Mouse (Mus musculus) activated CD4-positive, CD25-positive, alpha-beta regulatory T cell, adult 4 months (primary cell): ENCODE measurements around the gene Zfp277. TPM values are rescaled to one million over a fixed set of nuclear protein-coding genes. Genes with fewer than 3 reads are reported as not detected.

Source experiments
- ATAC-seq: one replicate; pipeline ENCODE4 v1.8.0; 2017
- polyA plus RNA-seq, 2 experiments: library from polyadenylated mRNA; unstranded; fragments of 100-300 nt; shearing (Covaris generic); gene quantifications; one replicate each; pipeline ENCODE4 v1.2.1; 2017

The Zfp277 gene
- polyA plus RNA-seq, result 10 to 100 TPM; 41.4 to 43.7 TPM

- peak; percentile 94 for ATAC-seq
Measured at GRCm38 (mm10) chr12:40445648-40446449, at the start of gene Zfp277, which contains the start of gene Dock4. Zfp277 (minus strand) TSS chr12:40445902. Dock4 (plus strand) TSS chr12:40445952.

- no peak for ATAC-seq
Measured at GRCm38 (mm10) chr12:40486047-40486837, 40.5 kb upstream of the Zfp277 start.

GRCm38 (mm10) chr12:40485210-40485609 lies 39.5 kb upstream of the Zfp277 start:
- no peak for ATAC-seq

- no peak for ATAC-seq
Measured at GRCm38 (mm10) chr12:40484224-40484623, 38.5 kb upstream of the Zfp277 start.

DNA sequence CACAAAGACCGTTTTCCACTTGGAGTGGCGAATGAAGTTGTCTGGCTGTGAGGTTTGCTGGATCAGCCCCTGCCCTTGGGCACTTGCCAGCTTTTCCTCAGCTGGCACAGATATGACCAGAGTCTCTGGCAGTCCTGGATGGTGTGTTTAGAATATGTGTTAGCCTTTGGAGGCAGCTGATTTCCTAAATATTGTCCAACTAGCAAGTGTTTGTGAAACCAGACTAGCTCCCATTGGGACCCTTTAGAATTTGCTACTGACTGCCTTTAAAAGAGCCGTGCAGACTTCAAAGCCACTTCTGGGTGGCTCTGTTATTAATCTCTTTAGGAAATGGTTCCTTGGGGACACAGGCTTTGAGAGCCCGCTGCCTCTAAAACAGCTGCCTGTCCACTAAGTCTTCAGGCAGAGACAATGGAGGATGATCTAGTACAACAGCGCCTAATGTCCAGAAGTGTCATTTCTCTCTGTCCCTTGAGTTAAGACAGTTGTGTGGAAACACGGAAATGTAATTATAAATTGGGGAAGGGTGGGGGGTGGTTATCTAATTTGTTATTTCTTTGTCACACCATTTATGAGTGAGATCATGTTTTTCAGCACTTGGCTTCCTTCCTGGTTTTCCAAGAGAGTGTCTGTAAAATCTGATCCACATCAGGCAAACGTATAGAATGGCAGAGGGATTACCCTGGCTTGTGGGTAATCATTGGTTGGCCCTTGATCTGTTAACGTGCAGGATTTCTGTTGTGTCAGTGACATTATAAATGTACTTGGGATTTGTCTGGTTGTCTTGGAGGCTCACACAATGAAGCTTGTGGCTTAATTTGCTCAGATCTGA lies 32.1 kb upstream of the Zfp277 start:
- ATAC-seq, result no peak

- no peak for ATAC-seq
Measured at GRCm38 (mm10) chr12:40473709-40474108, 28.0 kb upstream of the Zfp277 start.

- no peak for ATAC-seq
Measured at GRCm38 (mm10) chr12:40471649-40472399, 26.1 kb upstream of the Zfp277 start.

GRCm38 (mm10) chr12:40469009-40469408 lies 23.3 kb upstream of the Zfp277 start:
- no peak for ATAC-seq

DNA sequence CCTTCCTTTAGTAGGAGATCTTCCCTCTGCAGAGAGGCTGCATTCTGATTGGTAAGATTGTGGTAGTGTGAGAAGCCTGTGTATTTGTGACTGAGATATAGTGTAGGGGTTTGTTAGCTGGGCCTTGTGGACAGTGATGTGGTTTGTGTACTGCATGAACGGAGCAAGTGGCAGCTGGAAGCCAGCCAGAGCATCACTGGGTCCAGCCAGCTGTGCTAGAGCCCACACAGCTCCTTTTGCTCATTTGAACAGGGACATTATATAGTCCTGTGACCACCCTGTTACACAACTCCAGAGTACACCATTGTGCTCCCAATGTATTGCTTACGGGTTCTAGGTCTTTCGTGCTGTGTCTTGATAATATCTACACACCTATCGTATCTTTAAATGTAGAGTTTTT lies 22.5 kb upstream of the Zfp277 start:
- ATAC-seq, result no peak

- ATAC-seq, result no peak
Measured at GRCm38 (mm10) chr12:40464282-40464681, 18.6 kb upstream of the Zfp277 start.

DNA sequence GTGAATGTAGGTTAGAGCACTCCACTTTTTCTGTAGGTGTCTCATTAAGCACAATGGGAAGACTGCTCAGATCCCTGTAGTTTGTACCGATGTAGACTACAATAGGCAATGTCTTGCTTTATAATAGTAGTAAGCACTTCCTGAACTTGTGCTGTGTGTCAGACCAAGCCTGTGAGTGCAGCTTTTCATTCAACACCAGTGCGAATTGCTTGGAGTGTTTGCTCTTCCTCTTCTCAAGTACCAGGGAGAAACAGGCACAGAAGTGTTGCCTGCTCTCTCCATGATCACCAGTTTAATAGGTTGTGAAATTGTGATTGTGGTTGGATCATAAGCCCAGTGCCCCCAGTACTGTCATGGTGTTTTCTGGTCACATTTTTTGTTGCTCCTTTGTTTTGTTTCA lies 18.1 kb upstream of the Zfp277 start:
- ATAC-seq, result no peak

- ATAC-seq, result no peak
Measured at GRCm38 (mm10) chr12:40462693-40463235, 17.1 kb upstream of the Zfp277 start.

DNA sequence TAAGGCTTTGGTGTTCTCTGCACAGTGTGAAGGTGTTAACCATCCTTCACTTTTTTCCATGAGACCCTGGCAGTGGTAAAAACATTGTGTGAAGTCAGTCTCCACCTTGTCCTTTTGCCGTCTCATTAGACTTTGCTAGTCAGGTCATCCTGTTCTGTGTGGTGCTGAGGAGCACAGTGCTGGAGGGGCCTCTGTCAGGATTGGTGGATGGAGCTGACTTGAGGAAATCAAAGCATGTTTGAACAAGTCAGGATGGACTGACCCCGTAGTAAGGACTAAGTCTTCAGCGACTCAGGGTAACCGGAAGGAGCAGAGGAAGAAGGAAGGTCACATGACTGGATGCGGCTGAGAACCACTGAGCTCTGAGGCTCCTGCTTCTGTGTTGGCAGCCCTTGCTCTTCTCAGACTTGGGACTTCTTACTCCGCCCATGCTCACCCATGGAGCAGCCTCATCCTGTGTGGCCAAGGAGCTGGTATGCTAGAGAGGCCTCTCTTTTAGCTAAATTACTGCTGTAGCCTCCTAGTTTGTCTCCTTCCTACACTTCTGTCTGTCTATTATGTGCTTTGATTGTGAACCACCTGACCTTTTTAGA lies 14.1 kb upstream of the Zfp277 start:
- no peak for ATAC-seq

- ATAC-seq, result no peak
Measured at GRCm38 (mm10) chr12:40458977-40459376, 13.3 kb upstream of the Zfp277 start.

GRCm38 (mm10) chr12:40456517-40456916 lies 10.8 kb upstream of the Zfp277 start:
- no peak for ATAC-seq

DNA sequence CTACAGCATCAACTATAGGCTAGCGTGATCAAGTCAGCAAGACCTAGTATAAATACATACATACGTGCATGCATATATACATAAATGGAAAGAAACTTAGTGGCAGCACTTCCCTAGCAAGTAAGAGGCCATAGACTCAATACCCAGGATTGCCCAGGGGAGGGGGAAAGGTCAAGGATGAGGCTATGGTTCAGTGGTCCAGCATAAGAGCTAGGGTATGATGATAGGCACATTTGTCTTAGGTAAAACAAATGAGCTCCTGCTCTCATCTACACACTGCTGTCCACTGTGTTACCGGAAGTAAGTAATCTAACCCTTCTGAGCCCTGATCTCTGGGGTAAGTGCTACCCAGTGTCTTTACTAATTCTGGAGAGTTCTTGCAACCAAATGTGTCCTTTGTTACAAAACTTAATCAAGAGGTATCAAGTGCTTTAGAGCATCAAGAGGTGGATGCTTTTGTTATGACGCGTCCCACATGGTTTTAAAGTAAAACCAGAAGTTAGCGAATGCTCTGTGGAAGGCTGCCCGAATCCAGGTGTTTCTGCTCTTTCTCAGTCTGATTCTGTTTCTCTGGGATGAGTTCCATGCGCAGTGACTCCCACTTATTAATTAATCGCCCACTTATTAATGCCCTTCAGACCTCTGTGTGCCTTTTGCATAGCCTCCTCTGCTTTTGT lies 3.6 kb upstream of the Zfp277 start:
- no peak for ATAC-seq

- no peak for ATAC-seq
Measured at GRCm38 (mm10) chr12:40447561-40448355, 2.1 kb upstream of the Zfp277 start.

DNA sequence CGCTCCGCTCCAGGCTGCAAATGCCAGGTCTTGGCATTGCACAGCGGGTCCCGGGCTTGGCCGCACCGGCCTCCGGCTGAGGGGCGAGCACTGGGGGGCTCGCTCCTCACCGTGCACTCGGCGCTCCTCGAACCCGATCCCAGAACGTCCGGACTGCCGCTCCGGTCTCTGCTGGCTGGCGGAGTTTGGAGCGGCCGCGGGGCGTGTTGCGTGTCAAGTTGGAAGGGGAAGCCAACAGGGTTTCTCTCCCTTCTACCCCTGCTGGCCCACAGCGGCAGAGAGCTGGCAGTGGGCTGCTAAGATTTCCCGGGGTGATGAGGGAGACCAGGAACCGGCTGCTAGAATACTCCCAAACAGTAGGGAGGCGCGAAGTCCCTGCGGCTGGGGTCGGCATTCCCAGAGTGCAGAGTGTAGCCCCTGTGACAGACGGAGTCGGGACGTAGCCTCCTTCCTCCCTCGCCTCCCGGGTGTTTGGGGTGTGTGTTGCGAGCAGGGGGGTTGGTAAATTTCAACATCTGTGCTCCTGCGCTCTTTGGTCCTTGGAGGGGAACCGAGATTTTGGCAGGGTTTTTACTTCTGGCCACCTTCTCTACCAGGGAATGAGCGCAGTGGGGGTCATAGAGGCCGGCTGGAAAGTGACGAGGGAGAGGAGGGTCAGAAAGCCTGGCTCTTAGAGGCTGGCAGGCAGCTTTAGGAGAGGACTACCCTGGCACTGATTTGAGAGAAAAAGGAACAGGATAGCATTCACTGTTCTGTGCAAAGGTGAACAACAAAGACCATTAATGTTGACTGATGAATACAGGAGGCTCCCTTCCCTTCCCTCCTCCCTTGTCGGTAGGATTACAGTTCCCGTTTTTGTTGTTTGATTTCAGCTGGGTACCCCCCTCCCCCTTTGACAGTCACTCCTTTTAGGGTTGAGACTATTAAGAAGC lies 1.0 kb upstream of the Zfp277 start:
- no peak for ATAC-seq

DNA sequence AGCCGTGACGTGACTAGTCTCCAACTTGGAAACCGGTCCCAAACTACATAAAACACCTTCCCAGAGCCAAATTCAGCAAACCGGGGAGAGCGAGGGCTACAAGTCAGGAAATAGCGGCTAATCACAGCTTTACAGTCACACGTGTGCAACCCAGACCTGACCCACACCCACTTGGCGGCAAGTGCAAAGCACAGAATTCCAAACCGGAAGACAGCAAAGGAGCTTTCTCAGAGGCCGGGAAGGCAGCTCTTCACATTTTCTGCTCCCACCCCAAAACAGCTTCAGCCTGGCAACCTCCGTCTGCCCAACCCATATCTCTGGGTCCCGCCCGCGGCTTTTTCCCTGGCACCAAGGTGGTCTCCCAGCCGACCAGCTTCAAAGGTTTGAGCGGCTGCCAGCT lies 496 bp downstream of the Zfp277 start:
- ATAC-seq, result peak; percentile 8
